Mouse (Mus musculus): ENCODE data around the gene Elk4. TPM values are rescaled to one million over a fixed set of nuclear protein-coding genes. Genes with fewer than 3 reads are reported as not detected.
A peak's percentile ranks its signal among the peaks of the same experiment; 100 is the strongest.

Gene Elk4
- total RNA-seq, 2 experiments from 2014 or later, result 69.6 to 76.1 TPM

- Histone ChIP-seq H3K4me3 (no peak overlapping the region), H3K27ac (peak overlapping the region; percentile 68)
- no peak for TF ChIP-seq CTCF (IDR thresholded peaks at IDR 0.05)
- intact Hi-C loops (cut with DNase I), result no loop called here
- peak; percentile 56 for DNase-seq
Measured at GRCm38 (mm10) chr1:132061750-132062541, 54.5 kb downstream of the Elk4 start.

DNA sequence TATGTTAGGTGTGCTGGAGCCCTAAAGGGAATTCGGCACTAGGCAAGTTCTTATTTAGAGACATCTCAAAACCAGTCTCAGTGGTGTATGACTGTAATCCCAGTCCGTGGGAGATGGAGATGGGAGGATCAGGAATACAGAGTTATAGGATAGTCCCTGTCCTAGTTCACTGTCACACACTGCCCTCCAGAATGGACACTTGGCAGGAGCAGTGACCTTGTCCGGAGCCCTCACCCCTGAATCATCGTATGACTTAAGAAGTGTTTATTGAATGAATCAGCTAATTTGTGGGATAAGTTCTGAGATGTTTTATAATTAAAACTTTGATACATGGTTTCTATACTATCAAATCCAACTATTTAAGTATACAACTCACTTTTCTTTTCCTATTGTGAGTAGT lies 55.7 kb downstream of the Elk4 start:
- no peak overlapping the region for H3K27ac ChIP-seq
- intact Hi-C loops (cut with DNase I), result no loop called here
- TF ChIP-seq CTCF (IDR thresholded peaks at IDR 0.05), result no peak
- no peak for DNase-seq
- H3K4me3 ChIP-seq, result no peak overlapping the region

DNA sequence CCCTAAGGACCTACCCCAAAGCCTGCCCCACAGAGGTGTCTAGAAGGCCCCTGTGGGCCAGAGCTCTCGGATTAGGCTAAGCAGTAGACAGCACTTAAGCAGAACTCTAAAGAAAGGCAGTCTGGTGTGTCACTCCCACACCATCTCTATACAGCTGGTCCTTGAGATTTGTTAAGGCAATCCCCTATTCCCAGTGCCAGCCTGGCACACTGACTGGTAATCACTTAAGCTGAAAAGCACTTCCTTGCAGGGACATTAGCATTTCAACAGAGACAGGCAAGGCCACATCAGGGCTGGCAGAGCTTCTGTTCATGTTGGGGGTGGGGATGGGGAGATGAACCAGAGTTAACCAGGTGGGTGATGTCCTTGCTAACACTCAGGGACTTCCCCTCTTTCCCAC lies 57.6 kb downstream of the Elk4 start:
- Histone ChIP-seq H3K4me3 (no peak overlapping the region), H3K27ac (no peak overlapping the region)
- no peak for DNase-seq
- no peak for TF ChIP-seq CTCF (IDR thresholded peaks at IDR 0.05)
- intact Hi-C loops (cut with DNase I), result no loop called here

DNA sequence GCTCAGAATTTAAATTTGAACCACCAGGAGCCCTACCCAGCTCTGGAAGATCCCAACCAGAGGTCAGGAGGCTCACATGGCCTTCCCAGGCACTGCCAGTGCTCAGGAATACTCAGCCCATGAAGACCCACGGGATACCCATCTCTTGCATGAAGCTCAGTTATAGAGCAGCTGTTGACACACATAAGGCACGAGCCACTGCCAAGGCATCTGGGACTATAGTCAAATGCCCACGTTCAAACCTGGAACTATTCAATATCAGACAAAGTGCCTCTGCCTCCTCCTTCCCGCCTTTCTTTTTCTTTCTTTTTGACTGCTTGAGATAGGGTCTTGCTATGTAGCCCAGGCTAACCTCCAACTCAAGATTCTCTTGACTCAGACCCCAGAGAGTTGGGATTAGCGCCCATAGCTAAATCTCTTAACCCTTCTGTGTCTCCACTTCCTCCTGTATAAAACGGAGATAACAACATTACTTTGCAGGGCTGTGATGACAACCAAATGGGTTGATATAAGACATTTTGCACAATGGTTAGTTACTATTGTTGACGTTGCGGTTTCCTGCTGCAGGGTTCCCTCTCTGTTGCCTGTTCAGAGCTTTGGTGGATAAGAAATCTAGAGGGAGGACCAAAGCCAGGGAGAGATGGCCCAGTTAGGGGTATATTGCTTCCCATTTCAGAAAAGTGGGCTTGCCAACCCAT lies 58.2 kb downstream of the Elk4 start:
- Histone ChIP-seq H3K27ac (no peak overlapping the region), H3K4me3 (no peak overlapping the region)
- intact Hi-C loops (cut with DNase I), result no loop called here
- TF ChIP-seq CTCF (IDR thresholded peaks at IDR 0.05), result no peak
- DNase-seq, result no peak

- peak within 1 kb of the TSS; percentile 73 for H3K4me3 ChIP-seq
- intact Hi-C loops (cut with DNase I), result no loop called here
- peak; percentile 41 for TF ChIP-seq CTCF (IDR thresholded peaks at IDR 0.05)
- H3K27ac ChIP-seq, result peak within 1 kb of the TSS; percentile 76
- peak; percentile 77 for DNase-seq
Measured at GRCm38 (mm10) chr1:132067261-132068255, 60.2 kb downstream of the Elk4 start, which contains the start of gene Mfsd4a. Gene Mfsd4a, minus strand, starts transcription at chr1:132068062.

DNA sequence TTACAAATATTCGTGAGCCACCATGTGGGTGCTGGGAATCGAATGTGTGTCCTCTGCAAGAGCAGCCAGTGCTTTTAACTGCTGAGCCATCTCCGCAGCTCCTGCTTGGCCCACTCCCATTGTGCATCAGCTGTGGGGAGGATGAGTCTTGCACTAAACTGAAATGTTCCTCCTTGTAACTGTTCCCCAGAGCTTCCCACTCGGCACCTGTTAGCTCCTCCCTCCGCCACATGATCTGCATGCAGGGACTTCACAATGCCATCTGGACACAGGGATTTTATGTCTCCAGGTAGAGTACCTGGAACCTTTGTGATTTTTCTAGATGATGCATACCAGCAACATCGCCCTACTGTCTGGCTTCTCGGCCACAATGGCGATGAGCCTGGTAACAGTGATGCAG lies 62.0 kb downstream of the Elk4 start:
- no peak overlapping the region for H3K4me3 ChIP-seq
- no peak overlapping the region for H3K27ac ChIP-seq
- intact Hi-C loops (cut with DNase I), result no loop called here
- TF ChIP-seq CTCF (IDR thresholded peaks at IDR 0.05), result no peak
- no peak for DNase-seq

- TF ChIP-seq CTCF (IDR thresholded peaks at IDR 0.05), result no peak
- Histone ChIP-seq H3K4me3 (no peak overlapping the region), H3K27ac (no peak overlapping the region)
- no peak for DNase-seq
- intact Hi-C loops (cut with DNase I), result no loop called here
Measured at GRCm38 (mm10) chr1:132070659-132071058, 63.3 kb downstream of the Elk4 start.

- no peak for TF ChIP-seq CTCF (IDR thresholded peaks at IDR 0.05)
- DNase-seq, result no peak
- Histone ChIP-seq H3K27ac (no peak overlapping the region), H3K4me3 (no peak overlapping the region)
- intact Hi-C loops (cut with DNase I), result no loop called here
Measured at GRCm38 (mm10) chr1:132075576-132075975, 68.2 kb downstream of the Elk4 start.

GRCm38 (mm10) chr1:132078413-132078812 lies 71.0 kb downstream of the Elk4 start:
- Histone ChIP-seq H3K4me3 (no peak overlapping the region), H3K27ac (no peak overlapping the region)
- intact Hi-C loops (cut with DNase I), result no loop called here
- DNase-seq, result no peak
- TF ChIP-seq CTCF (IDR thresholded peaks at IDR 0.05), result no peak

Other genes starting within 250 kb of the Elk4 start
- gene Pm20d1, start 210.2 kb upstream of the Elk4 start, total RNA-seq (2021), result 1 to 10 TPM in 1 of 2 experiments, under 1 TPM in 1; 0.26 to 1.3 TPM
- 10 to 100 TPM; 34.8 to 56.7 TPM for gene Slc41a1, start 180.1 kb upstream of the Elk4 start, total RNA-seq (2021)
- gene Rab29, start 140.4 kb upstream of the Elk4 start, total RNA-seq (2021), result 1 to 10 TPM; 5.1 to 7.4 TPM
- gene Nucks1, start 97.1 kb upstream of the Elk4 start, total RNA-seq (2021), result 10 to 100 TPM; 61.7 to 71.4 TPM
- gene Slc45a3, start 44.6 kb upstream of the Elk4 start, total RNA-seq (2021), result 1 to 10 TPM in 1 of 2 experiments, under 1 TPM in 1; 0.84 to 1.4 TPM
- 1 to 10 TPM; 4.4 to 9.8 TPM for gene Mfsd4a, start 60.5 kb downstream of the Elk4 start, total RNA-seq (2021)
- gene Cdk18, start 132.1 kb downstream of the Elk4 start, total RNA-seq (2021), result 1 to 10 TPM; 3.0 to 4.1 TPM
- not detected for gene Lemd1, start 183.8 kb downstream of the Elk4 start, total RNA-seq (2021)
- gene AC124108.1, start 183.8 kb downstream of the Elk4 start, total RNA-seq (2021), result not detected
- not detected for gene Gm10188, start 222.2 kb downstream of the Elk4 start, total RNA-seq (2021)